Mouse (Mus musculus) heart, adult 8-10 months (tissue): ENCODE measurements at regions not wholly inside any gene's neighbourhood (a gene's known extent, or its start where the extent isn't known, plus 50 kb on each side); places are given as distances from the start of the nearest gene placed in this dataset.

Source experiments
- DNase-seq: peaks from one replicate; pipeline ENCODE4 v3.0.0; 2022; ENCODE audit warnings: low spot score

GRCm38 (mm10) chr1:105079437-105079836, 277.1 kb downstream of the Rnf152 start:
- no peak for DNase-seq

GRCm38 (mm10) chr1:105075728-105076127, 280.8 kb downstream of the Rnf152 start:
- no peak for DNase-seq

- no peak for DNase-seq
These were observed 282.2 kb downstream of the Rnf152 start for GRCm38 (mm10) chr1:105074326-105074725.

GRCm38 (mm10) chr1:105070661-105071455, 285.7 kb downstream of the Rnf152 start:
- no peak for DNase-seq

- DNase-seq = no peak
These were observed 288.6 kb downstream of the Rnf152 start for GRCm38 (mm10) chr1:105067902-105068301.

- DNase-seq = no peak
These were observed 289.3 kb downstream of the Rnf152 start for GRCm38 (mm10) chr1:105067049-105067795.

- DNase-seq = no peak
These were observed 282.4 kb downstream of the Cdh20 start for GRCm38 (mm10) chr1:105050584-105051363.
